ENCODE assay signal across 25 mouse cellular contexts in the genomic region with DNA sequence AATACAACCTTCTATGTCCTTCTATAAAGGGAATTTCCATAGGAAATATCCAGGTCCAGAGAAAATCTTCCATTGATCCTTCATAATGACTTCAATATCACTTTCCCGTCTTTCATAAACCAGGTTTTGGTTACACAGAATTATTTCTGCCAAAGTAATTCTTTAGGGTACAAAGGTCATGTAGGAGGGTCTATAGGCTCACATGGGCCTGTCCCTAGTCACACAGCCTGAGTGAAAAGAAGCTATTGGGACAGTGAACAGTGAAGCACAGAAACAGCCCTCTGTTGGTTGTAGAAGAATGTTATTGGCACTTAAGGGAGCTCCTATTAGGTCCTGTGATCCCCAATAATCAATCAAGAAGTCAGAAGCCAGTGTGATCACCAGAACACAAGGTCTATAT. TPM values are rescaled to one million over a fixed set of nuclear protein-coding genes. Genes with fewer than 3 reads are reported as not detected.
DNase-seq lines count a peak whose midpoint lies in the region; ATAC-seq and TF ChIP-seq lines count a peak whose summit lies in the region.
"Had no signal": no experiment of that assay in that cellular context is flagged by ENCODE, and none has a peak within 500 bp of the region (broad histone marks: within the 10 kb centered on the region; RNA-seq: fewer than 3 reads in every experiment).

No protein-coding gene starts in this region.

- peak; percentile 37; the same call in 1 of the 2 replicates for ATAC-seq in liver, embryonic 16.5 days (ENCODE audit: low read depth)
- ATAC-seq in liver, embryonic 11.5 days (replicated peaks; ENCODE audit: low FRiP score): no peak
- peak; percentile 73 for ATAC-seq in intestine, embryonic 15.5 days
- ATAC-seq in intestine, postnatal 0 days: 0 out of 2 replicates have a peak, but pooled peaks have one; percentile 29
- ATAC-seq: activated CD4-positive, CD25-positive, alpha-beta regulatory T cell, adult 4 months; CD4-positive, CD25-positive, alpha-beta regulatory T cell, adult 4 months; forebrain, embryonic 13.5 days; Patski had no signal

- no peaks in the 10 kb centered on the region for H3K9me3 ChIP-seq in liver, embryonic 16.5 days (replicated peaks; ENCODE audit: control insufficient read depth, low read length)
- no peaks in the 10 kb centered on the region for H3K9me3 ChIP-seq in liver, embryonic 11.5 days (ENCODE audit: control insufficient read depth, low read length)
- no peaks in the 10 kb centered on the region for H3K9me3 ChIP-seq in intestine, embryonic 15.5 days
- H3K9me3 ChIP-seq in intestine, postnatal 0 days (ENCODE audit: control insufficient read depth): no peaks in the 10 kb centered on the region
- H3K9me3 ChIP-seq: embryonic facial prominence, embryonic 10.5 days; embryonic facial prominence, embryonic 12.5 days; forebrain, embryonic 13.5 days; G1E had no signal

- H3K27me3 ChIP-seq in liver, embryonic 16.5 days (ENCODE audit: control insufficient read depth, insufficient read depth, low read depth, low read length): no peaks in the 10 kb centered on the region
- no peaks in the 10 kb centered on the region for H3K27me3 ChIP-seq in liver, embryonic 11.5 days (replicated peaks; ENCODE audit: control insufficient read depth, insufficient read depth, low read length)
- no peaks in the 10 kb centered on the region for H3K27me3 ChIP-seq in intestine, embryonic 15.5 days (replicated peaks)
- H3K27me3 ChIP-seq in intestine, postnatal 0 days (replicated peaks; ENCODE audit: control insufficient read depth, insufficient read depth, low read length): no peaks in the 10 kb centered on the region
- H3K27me3 ChIP-seq: CH12.LX; embryonic facial prominence, embryonic 12.5 days; forebrain, embryonic 13.5 days; Patski had no signal

- no peak overlapping the region for H3K27ac ChIP-seq in liver, embryonic 16.5 days (ENCODE audit: low read length)
- no peak overlapping the region for H3K27ac ChIP-seq in liver, embryonic 11.5 days (ENCODE audit: low read depth, low read length)
- no peak overlapping the region for H3K27ac ChIP-seq in intestine, embryonic 15.5 days
- no peak overlapping the region for H3K27ac ChIP-seq in intestine, postnatal 0 days (ENCODE audit: low read depth, low read length)
- H3K27ac ChIP-seq: embryonic facial prominence, embryonic 10.5 days; embryonic facial prominence, embryonic 12.5 days; forebrain, embryonic 13.5 days had no signal

- 33% methylated on average over 1 of the region's 1 CpGs for WGBS in liver, embryonic 16.5 days (ENCODE audit: insufficient replicate concordance)
- WGBS in liver, embryonic 11.5 days: 67% methylated on average over 1 of the region's 1 CpGs
- WGBS in intestine, embryonic 15.5 days: 65% methylated on average over 1 of the region's 1 CpGs
- 29% methylated on average over 1 of the region's 1 CpGs for WGBS in intestine, postnatal 0 days

- no peak overlapping the region for H3K4me2 ChIP-seq in liver, embryonic 16.5 days (ENCODE audit: low read depth, low read length)
- no peak overlapping the region for H3K4me2 ChIP-seq in liver, embryonic 11.5 days
- peak overlapping the region; percentile 17; the same call in 1 of the 2 replicates for H3K4me2 ChIP-seq in intestine, embryonic 15.5 days (replicated peaks)
- H3K4me2 ChIP-seq in intestine, postnatal 0 days (replicated peaks; ENCODE audit: low read depth): no peak overlapping the region
- H3K4me2 ChIP-seq: embryonic facial prominence, embryonic 12.5 days; forebrain, embryonic 13.5 days had no signal

- intact Hi-C loops in gastrocnemius, postnatal 36 days (cut with DNase I): no loop called here

- H3K4me3 ChIP-seq in liver, embryonic 16.5 days (ENCODE audit: low read depth, low read length): no peak overlapping the region
- H3K4me3 ChIP-seq in liver, embryonic 11.5 days (ENCODE audit: low read depth, low read length): no peak overlapping the region
- no peak overlapping the region for H3K4me3 ChIP-seq in intestine, embryonic 15.5 days (replicated peaks)
- H3K4me3 ChIP-seq in intestine, postnatal 0 days (ENCODE audit: low read depth, low read length): no peak overlapping the region
- H3K4me3 ChIP-seq: embryonic facial prominence, embryonic 10.5 days; embryonic facial prominence, embryonic 12.5 days; forebrain, embryonic 13.5 days had no signal

- peaks cover 8% of the 10 kb centered on the region for H3K4me1 ChIP-seq in liver, embryonic 16.5 days (ENCODE audit: control insufficient read depth, low read depth, low read length)
- no peaks in the 10 kb centered on the region for H3K4me1 ChIP-seq in liver, embryonic 11.5 days (replicated peaks; ENCODE audit: control insufficient read depth, insufficient read depth, low read length)
- H3K4me1 ChIP-seq in intestine, embryonic 15.5 days (replicated peaks): peaks cover 12% of the 10 kb centered on the region; the same call in 1 of the 2 replicates
- H3K4me1 ChIP-seq in intestine, postnatal 0 days (replicated peaks; ENCODE audit: control insufficient read depth, insufficient read depth, low read length): 0 out of 2 replicates have a peak, but pooled peaks cover 4% of the 10 kb centered on the region
- H3K4me1 ChIP-seq: embryonic facial prominence, embryonic 12.5 days; forebrain, embryonic 13.5 days had no signal

- peak; percentile 41 for DNase-seq in heart, adult 11 months
- DNase-seq in heart, adult 18-20 months: no peak
- DNase-seq in liver, embryonic 11.5 days (ENCODE audit: low spot score): no peak
- DNase-seq in thymus, postnatal 36 days: no peak
- DNase-seq in gastrocnemius, postnatal 36 days: no peak
- DNase-seq: adrenal gland, adult 8-10 months; adrenal gland, postnatal 14 days; adrenal gland, postnatal 36 days; B cell, adult 2 months; cerebellum, adult 11-12 months; cerebellum, adult 2 months; cerebellum, adult 9-10 months; cerebellum, postnatal 10 days; cerebellum, postnatal 25 days had no signal

- no peak overlapping the region for H3K9ac ChIP-seq in liver, embryonic 16.5 days (ENCODE audit: low read depth, low read length)
- H3K9ac ChIP-seq in liver, embryonic 11.5 days (ENCODE audit: low read depth, low read length): no peak overlapping the region
- no peak overlapping the region for H3K9ac ChIP-seq in intestine, embryonic 15.5 days
- no peak overlapping the region for H3K9ac ChIP-seq in intestine, postnatal 0 days (ENCODE audit: low read depth, low read length)
- H3K9ac ChIP-seq: embryonic facial prominence, embryonic 12.5 days; forebrain, embryonic 13.5 days had no signal

- H3K36me3 ChIP-seq in liver, embryonic 16.5 days (ENCODE audit: control insufficient read depth, insufficient read depth): no peaks in the 10 kb centered on the region
- no peaks in the 10 kb centered on the region for H3K36me3 ChIP-seq in liver, embryonic 11.5 days (ENCODE audit: control insufficient read depth, insufficient read depth, low read length)
- no peaks in the 10 kb centered on the region for H3K36me3 ChIP-seq in intestine, embryonic 15.5 days
- no peaks in the 10 kb centered on the region for H3K36me3 ChIP-seq in intestine, postnatal 0 days (ENCODE audit: control insufficient read depth, insufficient read depth)
- H3K36me3 ChIP-seq: embryonic facial prominence, embryonic 10.5 days; embryonic facial prominence, embryonic 12.5 days; G1E had no signal

- TF ChIP-seq CTCF in intestine, postnatal 0 days (IDR thresholded peaks at IDR 0.05; ENCODE audit: low read depth): no peak

RNA-seq across cellular contexts. Expression of a gene that starts 16.8 kb away (rescaled TPM):
- 1 to 10 TPM; 7.2 to 7.4 TPM for total RNA-seq in heart, adult 18-20 months (2021)
- 8.2 and 9.0 TPM in 2 replicates for polyA plus RNA-seq in liver, embryonic 16.5 days (2015; fragmentation: Nextera tagmentation; extraction: Ambion mirVana)
- 6.8 and 8.2 TPM in 2 replicates for polyA plus RNA-seq in liver, embryonic 11.5 days (2014; fragmentation: Nextera tagmentation; extraction: Ambion mirVana)
- polyA plus RNA-seq in intestine, embryonic 15.5 days (2015; fragmentation: Nextera tagmentation; extraction: Ambion mirVana): 27.4 and 28.6 TPM in 2 replicates
- polyA plus RNA-seq in intestine, postnatal 0 days (2015; fragmentation: Nextera tagmentation; extraction: Ambion mirVana): 38.8 and 41.1 TPM in 2 replicates
- under 1 TPM; 0.51 to 0.52 TPM for total RNA-seq in gastrocnemius, postnatal 36 days (2021)
- polyA plus RNA-seq: G1E had no signal
